Mouse (Mus musculus): ENCODE results near the gene Mgat5.

DNA sequence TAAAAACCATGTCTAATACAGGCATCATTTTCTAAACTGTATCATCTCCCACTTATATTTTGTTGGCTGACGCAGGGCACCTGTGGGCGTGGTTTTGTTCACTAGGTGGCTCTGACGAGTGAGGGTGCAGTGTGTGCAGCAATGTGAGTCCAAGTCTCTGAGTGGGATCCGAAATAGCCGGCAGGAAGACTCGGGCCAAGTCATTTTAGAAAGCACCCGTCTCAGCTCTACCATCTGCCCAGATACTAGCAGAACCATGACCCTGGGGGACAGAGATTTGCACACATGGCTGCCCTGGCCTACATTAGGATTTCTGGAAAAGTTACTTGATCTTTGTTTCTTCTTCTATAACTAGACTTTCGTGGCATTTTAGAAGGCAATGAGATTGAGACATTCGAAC is 135.5 kb downstream of the Mgat5 start:
- no peak for TF ChIP-seq POLR2A (IDR thresholded peaks at IDR 0.05; ENCODE audit: insufficient read length, low read depth)
- TF ChIP-seq E2F4 (IDR thresholded peaks at IDR 0.05; ENCODE audit: insufficient read depth) = no peak
- no peak for TF ChIP-seq MYOD1 (IDR thresholded peaks at IDR 0.05; ENCODE audit: control insufficient read depth in 1 of 3, insufficient read length in 2 of 3, low read depth in 2 of 3)
- no peak for TF ChIP-seq USF1 (IDR thresholded peaks at IDR 0.05; ENCODE audit: low read depth)
- TF ChIP-seq CEBPB (IDR thresholded peaks at IDR 0.05; ENCODE audit: insufficient read depth, poor library complexity, severe bottlenecking) = no peak
- TF ChIP-seq POLR2AphosphoS2 (IDR thresholded peaks at IDR 0.05; ENCODE audit: insufficient read length, low read depth) = no peak
- no peak for TF ChIP-seq TCF12 (IDR thresholded peaks at IDR 0.05; ENCODE audit: insufficient read depth, poor library complexity, severe bottlenecking)
- no peak for TF ChIP-seq TCF3 (IDR thresholded peaks at IDR 0.05; ENCODE audit: insufficient read length, low read depth)
